Mouse (Mus musculus) liver, adult 2 months (tissue): ENCODE measurements at regions not wholly inside any gene's neighbourhood (a gene's known extent, or its start where the extent isn't known, plus 50 kb on each side); places are given as distances from the start of the nearest gene placed in this dataset.
"Not testable (repeated sequence)": the region's sequence is repeated elsewhere in the genome, so short reads cannot be mapped to it uniquely, and the experiment has no call there.

Experiments used
- DNase-seq: peaks from one replicate; pipeline ENCODE4 v3.0.0-alpha.2; 2011; ENCODE audit warnings: low read depth, low spot score; ENCODE audit errors: extremely low read depth
- H3K27ac ChIP-seq: fragments of 200-500 bp; replicated peaks from 2 replicates; pipeline ENCODE4 v1.5.1; 2012; ENCODE audit warnings: low read depth, mild to moderate bottlenecking, control low read depth, inconsistent platforms, low read length; ENCODE audit not compliant: insufficient read depth
- H3K27me3 ChIP-seq: fragments of 200-500 bp; 2 replicates; pipeline ENCODE4 v1.6.1; 2012; ENCODE audit warnings: mild to moderate bottlenecking, moderate library complexity, low read length, inconsistent platforms; ENCODE audit not compliant: control insufficient read depth, insufficient read depth
- H3K36me3 ChIP-seq: fragments of 200-500 bp; 2 replicates; pipeline ENCODE4 v1.6.1; 2012; ENCODE audit warnings: low read length, inconsistent platforms; ENCODE audit not compliant: control insufficient read depth, insufficient read depth
- H3K4me1 ChIP-seq: fragments of 200-500 bp; 2 replicates; pipeline ENCODE4 v1.6.1; 2011; ENCODE audit warnings: low read length; ENCODE audit not compliant: control insufficient read depth, insufficient read depth
- H3K4me3 ChIP-seq: fragments of 200-500 bp; 2 replicates; pipeline ENCODE4 v1.5.1; 2011; ENCODE audit warnings: low read depth, mild to moderate bottlenecking, control low read depth, low read length, moderate library complexity; ENCODE audit not compliant: insufficient read depth
- H3K79me2 ChIP-seq: fragments of 200-500 bp; 2 replicates; pipeline ENCODE4 v1.6.1; 2012; ENCODE audit warnings: inconsistent platforms, mild to moderate bottlenecking, low read length, moderate library complexity; ENCODE audit not compliant: control insufficient read depth, insufficient read depth
- H3K9ac ChIP-seq: fragments of 200-500 bp; 2 replicates; pipeline ENCODE4 v1.6.1; 2012; ENCODE audit warnings: low read depth, mild to moderate bottlenecking, control low read depth, inconsistent platforms, low read length
- WGBS: fragments of 180-500 bp; shearing (Covaris S2); methylation state at CpG from one replicate; pipeline ENCODE4 v1.1.7; 2018; 5-methylcytosine and 5-hydroxymethylcytosine counted together

DNA sequence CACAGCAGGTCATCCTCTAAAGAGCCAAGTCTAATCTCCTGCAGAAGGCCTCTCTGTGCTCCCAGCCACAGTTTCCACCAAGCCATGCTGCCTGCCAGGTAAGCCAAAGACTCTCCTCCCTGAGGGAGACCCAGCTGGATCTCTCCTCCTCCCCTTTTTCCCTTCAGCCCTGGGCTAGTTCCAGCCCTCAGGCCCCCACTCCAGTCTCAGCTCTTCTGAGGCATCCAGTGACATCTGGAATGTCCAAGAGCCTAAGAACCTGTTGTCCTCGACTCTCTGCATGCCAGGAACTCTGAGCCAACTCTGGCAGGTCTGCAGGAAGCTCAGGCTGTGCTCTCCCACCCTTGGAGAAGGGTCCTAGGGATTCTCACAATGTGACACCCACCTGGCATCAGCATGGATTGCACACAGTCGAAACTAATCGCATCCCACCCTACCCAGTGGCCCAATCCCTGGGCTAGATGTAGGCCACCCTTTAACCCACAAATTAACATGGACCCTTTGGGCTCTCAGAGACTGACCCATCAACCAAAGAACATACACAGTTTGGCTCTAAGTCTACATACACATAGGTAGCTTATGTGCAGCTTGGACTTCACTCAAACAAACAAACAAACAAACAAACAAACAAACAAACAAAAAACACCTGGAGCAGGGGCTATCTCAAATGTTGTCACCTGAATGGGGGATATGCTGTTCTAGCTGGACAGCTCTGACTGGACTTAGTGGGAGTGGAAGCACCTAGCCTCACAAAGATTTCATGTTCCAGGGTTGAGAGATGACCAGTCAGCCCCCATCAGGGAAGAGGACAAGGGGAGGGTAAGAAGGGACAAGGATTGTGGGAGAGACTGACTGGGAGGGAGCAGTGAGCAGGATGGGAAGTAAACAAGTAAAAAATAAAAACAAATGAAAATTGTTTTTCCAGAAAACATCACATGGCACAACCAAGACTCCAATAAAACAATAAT lies 57.9 kb upstream of the Zfp709 start:
- H3K79me2 ChIP-seq, H3K36me3 ChIP-seq, DNase-seq, H3K27me3 ChIP-seq, H3K9ac ChIP-seq, H3K4me3 ChIP-seq, H3K27ac ChIP-seq, H3K4me1 ChIP-seq: not testable (repeated sequence)
- 69% methylated on average over 3 of the region's 3 CpGs for WGBS

- not testable (repeated sequence) for H3K4me1 ChIP-seq, H3K79me2 ChIP-seq, H3K27ac ChIP-seq, H3K9ac ChIP-seq, DNase-seq, H3K27me3 ChIP-seq, H3K4me3 ChIP-seq, H3K36me3 ChIP-seq
- WGBS, result 53% methylated on average over 1 of the region's 1 CpGs
Measured at GRCm38 (mm10) chr8:71822749-71823148, 59.1 kb upstream of the Zfp709 start.

DNA sequence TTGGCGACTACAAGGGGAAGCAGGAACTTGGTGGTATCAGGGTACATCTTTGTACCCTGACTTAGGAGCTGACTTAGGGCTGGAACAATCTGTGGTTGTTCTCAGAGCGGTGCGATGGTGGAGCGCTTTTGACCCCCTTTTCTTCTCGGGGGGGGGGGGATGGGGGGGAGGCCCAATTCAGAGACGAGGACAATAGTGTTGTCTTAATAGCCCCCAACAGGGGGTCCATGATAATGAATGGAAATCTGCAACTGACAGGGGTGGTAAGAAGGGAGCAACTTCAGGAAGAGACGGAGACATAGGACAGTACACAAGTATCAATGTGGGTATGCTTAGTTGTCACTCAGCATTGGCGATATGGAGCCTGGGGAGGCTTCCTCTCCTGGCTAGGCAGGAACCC lies 61.9 kb upstream of the Zfp709 start:
- not testable (repeated sequence) for H3K9ac ChIP-seq, H3K4me3 ChIP-seq, DNase-seq, H3K27ac ChIP-seq, H3K27me3 ChIP-seq, H3K36me3 ChIP-seq, H3K79me2 ChIP-seq, H3K4me1 ChIP-seq
- 87% methylated on average over 8 of the region's 8 CpGs for WGBS

GRCm38 (mm10) chr8:71819381-71819780 lies 62.4 kb upstream of the Zfp709 start:
- not testable (repeated sequence) for DNase-seq, H3K36me3 ChIP-seq, H3K4me1 ChIP-seq, H3K27me3 ChIP-seq, H3K9ac ChIP-seq, H3K4me3 ChIP-seq, H3K79me2 ChIP-seq, H3K27ac ChIP-seq
- 90% methylated on average over 9 of the region's 9 CpGs for WGBS

DNA sequence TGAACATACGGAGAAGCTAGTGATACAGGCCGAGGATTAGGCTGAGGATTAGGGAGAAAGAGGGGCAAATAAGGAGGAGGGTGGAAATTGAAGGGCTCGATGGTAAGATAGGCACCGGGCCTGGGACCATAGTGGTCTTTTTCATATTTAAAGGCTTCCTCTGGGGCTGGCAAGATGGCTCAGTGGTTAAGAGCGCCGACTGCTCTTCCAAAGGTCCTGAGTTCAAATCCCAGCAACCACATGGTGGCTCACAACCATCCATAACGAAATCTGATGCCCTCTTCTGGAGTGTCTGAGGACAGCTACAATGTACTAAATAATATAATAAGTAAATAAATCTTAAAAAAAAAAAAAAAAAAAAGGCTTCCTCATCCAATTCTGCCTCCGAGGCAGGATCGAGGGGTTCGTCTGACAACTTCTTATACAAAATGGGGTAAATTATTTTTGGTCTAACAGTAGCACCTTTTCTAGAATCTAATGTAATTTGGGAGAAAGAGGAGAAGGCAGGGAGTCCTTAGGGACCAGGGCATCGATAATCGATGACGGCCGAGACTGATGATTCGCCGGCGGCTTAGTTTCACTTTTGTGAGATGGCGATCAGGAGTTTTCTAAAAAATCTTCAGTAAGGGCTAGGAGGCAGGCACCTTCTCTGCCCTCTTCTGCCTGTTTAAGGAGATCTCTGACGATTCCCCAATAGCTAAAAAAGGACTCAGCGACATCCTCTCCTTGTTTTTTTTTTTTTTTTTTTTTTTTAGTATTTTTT lies 65.4 kb upstream of the Zfp709 start:
- not testable (repeated sequence) for H3K27me3 ChIP-seq, H3K4me3 ChIP-seq, H3K79me2 ChIP-seq, H3K27ac ChIP-seq, DNase-seq, H3K9ac ChIP-seq, H3K4me1 ChIP-seq, H3K36me3 ChIP-seq
- WGBS, result 89% methylated on average over 20 of the region's 20 CpGs

DNA sequence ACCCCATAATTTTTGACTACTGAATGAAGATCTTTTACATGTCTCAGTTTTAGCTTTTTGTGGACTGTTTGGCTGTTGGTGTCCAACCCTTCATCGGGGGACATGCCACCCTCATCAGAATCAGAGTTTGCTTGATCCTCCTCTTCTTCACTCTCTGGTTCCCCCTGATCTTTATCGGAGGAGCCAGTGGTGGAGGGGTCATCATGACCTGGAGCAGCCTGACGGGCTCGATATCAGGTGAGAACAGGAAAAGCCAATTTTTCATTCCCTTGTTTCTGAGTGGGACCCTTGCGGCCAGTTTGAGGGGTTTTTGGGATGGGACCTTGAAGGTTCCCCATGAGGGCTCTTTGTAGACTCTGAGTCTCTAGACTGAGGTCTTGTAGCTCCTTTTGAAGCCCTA lies 66.0 kb upstream of the Zfp709 start:
- not testable (repeated sequence) for H3K4me1 ChIP-seq, H3K79me2 ChIP-seq, H3K9ac ChIP-seq, H3K27ac ChIP-seq, DNase-seq, H3K4me3 ChIP-seq, H3K27me3 ChIP-seq, H3K36me3 ChIP-seq
- 94% methylated on average over 5 of the region's 5 CpGs for WGBS

- H3K79me2 ChIP-seq, DNase-seq, H3K4me3 ChIP-seq, H3K9ac ChIP-seq, H3K4me1 ChIP-seq, H3K36me3 ChIP-seq, H3K27me3 ChIP-seq, H3K27ac ChIP-seq: not testable (repeated sequence)
- WGBS, result 90% methylated on average over 14 of the region's 14 CpGs
Measured at GRCm38 (mm10) chr8:71814740-71815514, 66.9 kb upstream of the Zfp709 start.

GRCm38 (mm10) chr8:71813889-71814288 lies 67.9 kb upstream of the Zfp709 start:
- H3K79me2 ChIP-seq, H3K27ac ChIP-seq, H3K4me1 ChIP-seq, H3K36me3 ChIP-seq, DNase-seq, H3K9ac ChIP-seq, H3K27me3 ChIP-seq, H3K4me3 ChIP-seq: not testable (repeated sequence)
- 84% methylated on average over 4 of the region's 4 CpGs for WGBS
